Comparison of ENCODE assay signal across 1 mouse cellular context in the genomic region with DNA sequence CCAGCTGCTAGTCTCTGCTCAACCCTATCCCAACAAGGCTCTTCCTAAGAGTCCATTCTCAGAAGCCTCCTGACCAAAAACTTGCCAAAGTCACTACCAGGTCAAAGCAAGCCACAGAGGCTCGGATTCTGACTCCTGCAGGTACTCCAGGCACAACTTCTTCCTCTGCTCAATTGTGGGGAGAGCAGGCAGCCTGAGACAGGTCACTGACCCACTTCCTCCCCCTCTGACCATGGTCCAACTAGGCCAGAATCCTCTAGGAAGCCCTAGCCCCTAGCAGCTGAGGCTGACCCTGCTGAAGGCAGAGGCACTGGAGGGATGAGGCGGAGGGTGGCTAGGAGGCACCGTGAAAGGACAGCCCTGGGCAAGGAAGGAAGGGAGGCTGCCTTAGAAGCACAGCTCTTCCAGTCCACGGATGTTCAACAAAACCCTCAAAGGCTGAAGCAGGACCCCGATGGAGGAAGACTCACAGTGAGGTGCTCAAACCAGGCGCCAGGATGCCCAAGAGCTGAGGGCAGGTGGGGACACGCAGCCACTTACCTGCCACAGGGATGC.
A peak's percentile ranks its signal among the peaks of the same experiment; 100 is the strongest.
TF ChIP-seq lines count a peak whose summit lies in the region.

No protein-coding gene starts in this region.

TF ChIP-seq in CH12.LX, 34 proteins besides CTCF, POLR2A, EP300 and RAD21:
- TF ChIP-seq MYC (IDR thresholded peaks at IDR 0.05; ENCODE audit: low read depth, low read length), result 0 out of 2 replicates have a peak, but pooled peaks have one; percentile 13
- no peak for TF ChIP-seq USF1 (IDR thresholded peaks at IDR 0.05; ENCODE audit: low read depth, low read length)
TF ChIP-seq in CH12.LX: peak in this region for 1.
